Mouse (Mus musculus): ENCODE data around the gene Pacsin1.
"Not testable (repeated sequence)": the region's sequence is repeated elsewhere in the genome, so short reads cannot be mapped to it uniquely, and the experiment has no call there.

Pacsin1 gene

GRCm38 (mm10) chr17:27636132-27637020 lies 18.9 kb upstream of the Pacsin1 start, which contains the start of gene Rps10:
Gene Rps10 (minus strand): TSS chr17:27636669.
- DNase-seq (ENCODE audit: low read depth) = no peak

GRCm38 (mm10) chr17:27637333-27637732 lies 18.0 kb upstream of the Pacsin1 start:
- no peak for DNase-seq (ENCODE audit: low read depth)

- DNase-seq (ENCODE audit: low read depth) = no peak
These were observed 16.4 kb upstream of the Pacsin1 start for GRCm38 (mm10) chr17:27638921-27639332.

GRCm38 (mm10) chr17:27639851-27640250 lies 15.5 kb upstream of the Pacsin1 start:
- not testable (repeated sequence) for DNase-seq (ENCODE audit: low read depth)

- peak; percentile 62 for DNase-seq (ENCODE audit: low read depth)
These were observed 12.7 kb upstream of the Pacsin1 start for GRCm38 (mm10) chr17:27642491-27643062.

- DNase-seq (ENCODE audit: low read depth) = no peak
These were observed 12.2 kb upstream of the Pacsin1 start for GRCm38 (mm10) chr17:27643101-27643500.

GRCm38 (mm10) chr17:27643756-27644155 lies 11.6 kb upstream of the Pacsin1 start:
- DNase-seq (ENCODE audit: low read depth) = no peak

GRCm38 (mm10) chr17:27644572-27644971 lies 10.7 kb upstream of the Pacsin1 start:
- no peak for DNase-seq (ENCODE audit: low read depth)

GRCm38 (mm10) chr17:27645807-27646206 lies 9.5 kb upstream of the Pacsin1 start:
- DNase-seq (ENCODE audit: low read depth) = no peak

- peak; percentile 85 for DNase-seq (ENCODE audit: low read depth)
These were observed 5.1 kb upstream of the Pacsin1 start for GRCm38 (mm10) chr17:27650160-27650559.

- DNase-seq (ENCODE audit: low read depth) = no peak
These were observed 4.7 kb upstream of the Pacsin1 start for GRCm38 (mm10) chr17:27650586-27650985.

- DNase-seq (ENCODE audit: low read depth) = no peak
These were observed 3.1 kb upstream of the Pacsin1 start for GRCm38 (mm10) chr17:27652046-27652790.

GRCm38 (mm10) chr17:27653253-27653959 lies 1.9 kb upstream of the Pacsin1 start:
- DNase-seq (ENCODE audit: low read depth) = no peak

- DNase-seq (ENCODE audit: low read depth) = no peak
These were observed 696 bp downstream of the Pacsin1 start for GRCm38 (mm10) chr17:27656011-27656399.

GRCm38 (mm10) chr17:27656414-27656813 lies 1.1 kb downstream of the Pacsin1 start:
- DNase-seq (ENCODE audit: low read depth) = no peak

GRCm38 (mm10) chr17:27657123-27657522 lies 1.8 kb downstream of the Pacsin1 start:
- DNase-seq (ENCODE audit: low read depth) = no peak

GRCm38 (mm10) chr17:27658767-27659166 lies 3.5 kb downstream of the Pacsin1 start:
- no peak for DNase-seq (ENCODE audit: low read depth)

- no peak for DNase-seq (ENCODE audit: low read depth)
These were observed 16.4 kb downstream of the Pacsin1 start for GRCm38 (mm10) chr17:27671720-27672119.

- DNase-seq (ENCODE audit: low read depth) = no peak
These were observed 18.6 kb downstream of the Pacsin1 start for GRCm38 (mm10) chr17:27673945-27674344.

- DNase-seq (ENCODE audit: low read depth) = peak; percentile 43
These were observed 20.1 kb downstream of the Pacsin1 start for GRCm38 (mm10) chr17:27675453-27675852.

- DNase-seq (ENCODE audit: low read depth) = no peak
These were observed 21.0 kb downstream of the Pacsin1 start for GRCm38 (mm10) chr17:27676270-27676669.

- DNase-seq (ENCODE audit: low read depth) = no peak
These were observed 22.4 kb downstream of the Pacsin1 start for GRCm38 (mm10) chr17:27677756-27678155.
